ENCODE assay signal across 20 mouse cellular contexts in genomic region chr3:42570364-42571024, GRCm38 (mm10).
DNase-seq lines count a peak whose midpoint lies in the region; ATAC-seq lines count a peak whose summit lies in the region.
"Had no signal": no experiment of that assay in that cellular context is flagged by ENCODE, and none has a peak within 500 bp of the region (broad histone marks: within the 10 kb centered on the region; RNA-seq: fewer than 3 reads in every experiment).

No protein-coding gene starts in this region.

- DNase-seq in neural tube, embryonic 10.5 days (ENCODE audit: extremely low spot score, low spot score): no peak
- DNase-seq in retina, postnatal 1 day: peak; percentile 44
- no peak for DNase-seq in gastrocnemius, adult 18-20 months (ENCODE audit: low spot score)
- no peak for DNase-seq in layer of hippocampus, adult 9-10 months (ENCODE audit: low spot score)
- DNase-seq: B cell, adult 2 months; cerebellum, adult 9-11 months; embryo, embryonic 11 days; heart, postnatal 36 days; kidney, adult 9 months; kidney, postnatal 25 days; lung, adult 18-20 months; right cerebral cortex, postnatal 14 days; spleen, adult 18-20 months; thymus, postnatal 36 days had no signal

- H3K36me3 ChIP-seq in forebrain, embryonic 16.5 days (ENCODE audit: control insufficient read depth, insufficient read depth): no peaks in the 10 kb centered on the region
- no peaks in the 10 kb centered on the region for H3K36me3 ChIP-seq in forebrain, embryonic 13.5 days (ENCODE audit: poor library complexity, severe bottlenecking)
- no peaks in the 10 kb centered on the region for H3K36me3 ChIP-seq in neural tube, embryonic 12.5 days
- no peaks in the 10 kb centered on the region for H3K36me3 ChIP-seq in midbrain, embryonic 15.5 days (replicated peaks)
- H3K36me3 ChIP-seq: intestine, embryonic 15.5 days had no signal

- H3K4me1 ChIP-seq in forebrain, embryonic 16.5 days (replicated peaks; ENCODE audit: control insufficient read depth, insufficient read depth, low read length): peaks cover 7% of the 10 kb centered on the region
- H3K4me1 ChIP-seq in forebrain, embryonic 13.5 days: peaks cover 16% of the 10 kb centered on the region
- peaks cover 6% of the 10 kb centered on the region for H3K4me1 ChIP-seq in neural tube, embryonic 12.5 days
- peaks cover 10% of the 10 kb centered on the region; the same call in 1 of the 2 replicates for H3K4me1 ChIP-seq in midbrain, embryonic 15.5 days
- H3K4me1 ChIP-seq: intestine, embryonic 15.5 days had no signal

- no peak overlapping the region for H3K4me2 ChIP-seq in forebrain, embryonic 16.5 days (ENCODE audit: low read length)
- H3K4me2 ChIP-seq in forebrain, embryonic 13.5 days: no peak overlapping the region
- H3K4me2 ChIP-seq in neural tube, embryonic 12.5 days (replicated peaks): no peak overlapping the region
- no peak overlapping the region for H3K4me2 ChIP-seq in midbrain, embryonic 15.5 days
- H3K4me2 ChIP-seq: intestine, embryonic 15.5 days; liver, embryonic 11.5 days had no signal

- H3K27ac ChIP-seq in forebrain, embryonic 16.5 days (ENCODE audit: low read length): no peak overlapping the region
- no peak overlapping the region for H3K27ac ChIP-seq in forebrain, embryonic 13.5 days
- no peak overlapping the region for H3K27ac ChIP-seq in neural tube, embryonic 12.5 days
- H3K27ac ChIP-seq in midbrain, embryonic 15.5 days: peak overlapping the region; percentile 32; the same call in 1 of the 2 replicates
- H3K27ac ChIP-seq: intestine, embryonic 15.5 days had no signal

- ATAC-seq in forebrain, embryonic 16.5 days: 0 out of 2 replicates have a peak, but pooled peaks have one; percentile 29
- no peak for ATAC-seq in forebrain, embryonic 13.5 days
- peak; percentile 29; the same call in 1 of the 2 replicates for ATAC-seq in neural tube, embryonic 12.5 days (ENCODE audit: low FRiP score, low read depth)
- peak; percentile 79 for ATAC-seq in midbrain, embryonic 15.5 days (replicated peaks)
- ATAC-seq: intestine, embryonic 15.5 days had no signal

- no peak overlapping the region for H3K9ac ChIP-seq in forebrain, embryonic 16.5 days (replicated peaks; ENCODE audit: low read depth, low read length)
- no peak overlapping the region for H3K9ac ChIP-seq in forebrain, embryonic 13.5 days
- no peak overlapping the region for H3K9ac ChIP-seq in neural tube, embryonic 12.5 days
- no peak overlapping the region for H3K9ac ChIP-seq in midbrain, embryonic 15.5 days
- H3K9ac ChIP-seq: intestine, embryonic 15.5 days had no signal

- H3K4me3 ChIP-seq in forebrain, embryonic 16.5 days (replicated peaks; ENCODE audit: low read length): no peak overlapping the region
- H3K4me3 ChIP-seq in forebrain, embryonic 13.5 days: no peak overlapping the region
- H3K4me3 ChIP-seq in neural tube, embryonic 12.5 days: no peak overlapping the region
- no peak overlapping the region for H3K4me3 ChIP-seq in midbrain, embryonic 15.5 days
- H3K4me3 ChIP-seq: intestine, embryonic 15.5 days had no signal

- H3K27me3 ChIP-seq in forebrain, embryonic 16.5 days (replicated peaks; ENCODE audit: control insufficient read depth, insufficient read depth, low read length): no peaks in the 10 kb centered on the region
- H3K27me3 ChIP-seq in forebrain, embryonic 13.5 days: no peaks in the 10 kb centered on the region
- H3K27me3 ChIP-seq in neural tube, embryonic 12.5 days (replicated peaks): no peaks in the 10 kb centered on the region
- no peaks in the 10 kb centered on the region for H3K27me3 ChIP-seq in midbrain, embryonic 15.5 days (replicated peaks)
- H3K27me3 ChIP-seq: intestine, embryonic 15.5 days had no signal

- H3K9me3 ChIP-seq in forebrain, embryonic 16.5 days (ENCODE audit: control insufficient read depth, low read length): no peaks in the 10 kb centered on the region
- H3K9me3 ChIP-seq in forebrain, embryonic 13.5 days (replicated peaks): no peaks in the 10 kb centered on the region
- no peaks in the 10 kb centered on the region for H3K9me3 ChIP-seq in neural tube, embryonic 12.5 days
- no peaks in the 10 kb centered on the region for H3K9me3 ChIP-seq in midbrain, embryonic 15.5 days
- H3K9me3 ChIP-seq: intestine, embryonic 15.5 days had no signal

- WGBS in forebrain, embryonic 16.5 days: 64% methylated on average over 3 of the region's 3 CpGs
- 84% methylated on average over 3 of the region's 3 CpGs for WGBS in forebrain, embryonic 13.5 days
- WGBS in neural tube, embryonic 12.5 days: 75% methylated on average over 3 of the region's 3 CpGs
- 37% methylated on average over 3 of the region's 3 CpGs for WGBS in midbrain, embryonic 15.5 days
